Mouse (Mus musculus) left cerebral cortex, postnatal 10 days (tissue): ENCODE results near the gene Slc25a11. TPM values are rescaled to one million over a fixed set of nuclear protein-coding genes. Genes with fewer than 3 reads are reported as not detected.

Source experiments
- DNase-seq, 2 experiments: peaks; one replicate each; pipeline ENCODE4 v3.0.0; 2021 to 2022; ENCODE audit warnings: low spot score in 2 of 2, mixed read lengths in 1 of 2; ENCODE audit errors: extremely low spot score in 1 of 2
- intact Hi-C: fragments of 180-260 bp; cut with DNase I; formaldehyde crosslinking; loops from one replicate; pipeline ENCODE4 v1.15.1; 2025
- total RNA-seq, 2 experiments: library from RNA; stranded (reverse); gene quantifications; 2 replicates each; pipeline ENCODE4 v1.2.3; 2021

The Slc25a11 gene
- total RNA-seq, 2 experiments from 2014 or later = 112 to 121 TPM

- DNase-seq = no peak
- intact Hi-C loops = no loop called here
Measured at GRCm38 (mm10) chr11:70638293-70638692, 9.0 kb downstream of the Slc25a11 start.

GRCm38 (mm10) chr11:70637764-70638163 lies 9.5 kb downstream of the Slc25a11 start:
- DNase-seq = no peak
- intact Hi-C loops = no loop called here

- no peak for DNase-seq
- intact Hi-C loops = no loop called here
Measured at GRCm38 (mm10) chr11:70635601-70636000, 11.7 kb downstream of the Slc25a11 start.

- intact Hi-C loops = loop anchor here (5.0 kb wide), 1 partner anchor 127 kb away; no protein-coding TSS in a partner anchor
- no peak for DNase-seq
Measured at GRCm38 (mm10) chr11:70630129-70630528, 17.1 kb downstream of the Slc25a11 start.

GRCm38 (mm10) chr11:70629557-70629956 lies 17.7 kb downstream of the Slc25a11 start:
- intact Hi-C loops = no loop called here
- DNase-seq = no peak

- intact Hi-C loops = no loop called here
- DNase-seq = no peak
Measured at GRCm38 (mm10) chr11:70628431-70628830, 18.8 kb downstream of the Slc25a11 start.

GRCm38 (mm10) chr11:70626877-70627276 lies 20.4 kb downstream of the Slc25a11 start:
- intact Hi-C loops = no loop called here

GRCm38 (mm10) chr11:70625473-70625872 lies 21.8 kb downstream of the Slc25a11 start:
- DNase-seq = no peak
- intact Hi-C loops = no loop called here

More at GRCm38 (mm10) chr11:70626877-70627276, 20.4 kb downstream of the Slc25a11 start:
- DNase-seq = no peak

GRCm38 (mm10) chr11:70623053-70623742 lies 24.1 kb downstream of the Slc25a11 start:
- intact Hi-C loops = loop anchor here (5.0 kb wide), 1 partner anchor 106 kb away; the partner anchor contains the start of gene Gltpd2
- DNase-seq = no peak

GRCm38 (mm10) chr11:70621972-70622814 lies 25.1 kb downstream of the Slc25a11 start:
- DNase-seq = no peak
- intact Hi-C loops = loop anchor here (5.0 kb wide), 1 partner anchor 105 kb away; the partner anchor contains the start of gene Gltpd2

GRCm38 (mm10) chr11:70619101-70619500 lies 28.2 kb downstream of the Slc25a11 start, which contains the start of gene Chrne:
Chrne (minus strand) TSS chr11:70619216.
- intact Hi-C loops = loop anchor here (10.0 kb wide), 1 partner anchor 174 kb away; no protein-coding TSS in a partner anchor
- DNase-seq = no peak

GRCm38 (mm10) chr11:70615516-70616093 lies 31.7 kb downstream of the Slc25a11 start, which contains the start of gene 4930544D05Rik:
4930544D05Rik (plus strand) TSS chr11:70615848.
- intact Hi-C loops = loop anchor here (10.0 kb wide), 1 partner anchor 171 kb away; no protein-coding TSS in a partner anchor
- no peak for DNase-seq

GRCm38 (mm10) chr11:70615074-70615473 lies 32.2 kb downstream of the Slc25a11 start:
- intact Hi-C loops = loop anchor here (10.0 kb wide), 1 partner anchor 170 kb away; no protein-coding TSS in a partner anchor
- peak in 1 of 2 experiments; percentile 75 for DNase-seq

GRCm38 (mm10) chr11:70612505-70612904 lies 34.8 kb downstream of the Slc25a11 start:
- no peak for DNase-seq
- intact Hi-C loops = loop anchor here (10.0 kb wide), 1 partner anchor 168 kb away; no protein-coding TSS in a partner anchor

GRCm38 (mm10) chr11:70610752-70611151 lies 36.5 kb downstream of the Slc25a11 start:
- intact Hi-C loops = loop anchor here (10.0 kb wide), 1 partner anchor 166 kb away; no protein-coding TSS in a partner anchor

GRCm38 (mm10) chr11:70608381-70609066 lies 38.8 kb downstream of the Slc25a11 start:
- intact Hi-C loops = loop anchor here (5.0 kb wide), 2 partner anchors 66 to 91 kb away; partner anchors contain the start of genes Gltpd2 and Pld2

More at GRCm38 (mm10) chr11:70610752-70611151, 36.5 kb downstream of the Slc25a11 start:
- DNase-seq = no peak

GRCm38 (mm10) chr11:70607611-70608010 lies 39.7 kb downstream of the Slc25a11 start:
- no peak for DNase-seq
- intact Hi-C loops = loop anchor here (5.0 kb wide), 2 partner anchors 65 to 90 kb away; partner anchors contain the start of genes Gltpd2 and Pld2

More at GRCm38 (mm10) chr11:70608381-70609066, 38.8 kb downstream of the Slc25a11 start:
- no peak for DNase-seq

- no peak for DNase-seq
- intact Hi-C loops = loop anchor here (5.0 kb wide), 2 partner anchors 64 to 89 kb away; partner anchors contain the start of genes Gltpd2 and Pld2
Measured at GRCm38 (mm10) chr11:70606717-70607116, 40.6 kb downstream of the Slc25a11 start.
